Mouse (Mus musculus): ENCODE data around the gene Bmper.

Gene Bmper

GRCm38 (mm10) chr9:23222841-23223548, at the start of gene Bmper:
Bmper (plus strand) TSS chr9:23223076.
- peak; percentile 23 to 35 for DNase-seq (ENCODE audit: low spot score in 2 of 2)

- DNase-seq (ENCODE audit: low spot score in 2 of 2) = no peak
Observed at GRCm38 (mm10) chr9:23177476-23177875, 45.4 kb upstream of the Bmper start.

- DNase-seq (ENCODE audit: low spot score in 2 of 2) = no peak
Observed at GRCm38 (mm10) chr9:23187181-23187580, 35.7 kb upstream of the Bmper start.

GRCm38 (mm10) chr9:23188136-23188535, 34.7 kb upstream of the Bmper start:
- no peak for DNase-seq (ENCODE audit: low spot score in 2 of 2)

GRCm38 (mm10) chr9:23190950-23191349, 31.9 kb upstream of the Bmper start:
- DNase-seq (ENCODE audit: low spot score in 2 of 2) = no peak

GRCm38 (mm10) chr9:23191431-23191830, 31.4 kb upstream of the Bmper start:
- DNase-seq (ENCODE audit: low spot score in 2 of 2) = no peak

- no peak for DNase-seq (ENCODE audit: low spot score in 2 of 2)
Observed at GRCm38 (mm10) chr9:23192567-23193331, 30.1 kb upstream of the Bmper start.

GRCm38 (mm10) chr9:23198996-23199395, 23.9 kb upstream of the Bmper start:
- no peak for DNase-seq (ENCODE audit: low spot score in 2 of 2)

GRCm38 (mm10) chr9:23199841-23200240, 23.0 kb upstream of the Bmper start:
- no peak for DNase-seq (ENCODE audit: low spot score in 2 of 2)

GRCm38 (mm10) chr9:23200828-23201227, 22.0 kb upstream of the Bmper start:
- DNase-seq (ENCODE audit: low spot score in 2 of 2) = no peak

- no peak for DNase-seq (ENCODE audit: low spot score in 2 of 2)
Observed at GRCm38 (mm10) chr9:23202431-23202830, 20.4 kb upstream of the Bmper start.

- DNase-seq (ENCODE audit: low spot score in 2 of 2) = peak in 1 of 2 experiments; percentile 44
Observed at GRCm38 (mm10) chr9:23204339-23205288, 18.3 kb upstream of the Bmper start.

GRCm38 (mm10) chr9:23205304-23205703, 17.6 kb upstream of the Bmper start:
- DNase-seq (ENCODE audit: low spot score in 2 of 2) = no peak

GRCm38 (mm10) chr9:23205757-23206156, 17.1 kb upstream of the Bmper start:
- no peak for DNase-seq (ENCODE audit: low spot score in 2 of 2)

GRCm38 (mm10) chr9:23206181-23206580, 16.7 kb upstream of the Bmper start:
- no peak for DNase-seq (ENCODE audit: low spot score in 2 of 2)

- peak; percentile 55 to 62 for DNase-seq (ENCODE audit: low spot score in 2 of 2)
Observed at GRCm38 (mm10) chr9:23212303-23212702, 10.6 kb upstream of the Bmper start.

GRCm38 (mm10) chr9:23219754-23220153, 3.1 kb upstream of the Bmper start:
- DNase-seq (ENCODE audit: low spot score in 2 of 2) = no peak

- DNase-seq (ENCODE audit: low spot score in 2 of 2) = no peak
Observed at GRCm38 (mm10) chr9:23221976-23222375, 900 bp upstream of the Bmper start.

- DNase-seq (ENCODE audit: low spot score in 2 of 2) = no peak
Observed at GRCm38 (mm10) chr9:23222492-23222840, 410 bp upstream of the Bmper start.

- DNase-seq (ENCODE audit: low spot score in 2 of 2) = no peak
Observed at GRCm38 (mm10) chr9:23223549-23224077, 737 bp downstream of the Bmper start.

GRCm38 (mm10) chr9:23233464-23234121, 10.7 kb downstream of the Bmper start:
- DNase-seq (ENCODE audit: low spot score in 2 of 2) = no peak

All from frontal cortex, postnatal 25 days (tissue).